In the genomic region with DNA sequence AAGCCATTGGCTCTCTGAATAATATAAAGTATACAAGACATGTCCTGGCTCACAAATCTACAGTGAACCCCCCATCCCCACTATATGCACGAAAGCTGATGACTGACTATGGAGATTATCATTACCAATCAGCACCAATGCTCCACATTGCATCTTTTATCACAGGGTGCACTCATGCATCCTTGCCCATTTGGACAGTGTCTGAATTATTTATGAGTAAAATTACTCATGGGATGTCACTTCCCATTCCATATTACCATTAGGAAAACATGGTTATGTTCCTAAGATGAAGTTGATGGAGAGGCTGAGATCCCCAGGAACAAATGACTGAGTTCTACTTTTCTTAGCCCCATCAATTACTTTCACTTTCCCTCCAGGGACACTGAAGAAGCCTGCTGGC, we compare ENCODE assay signal across 24 mouse cellular contexts.
DNase-seq lines count a peak whose midpoint lies in the region; ATAC-seq lines count a peak whose summit lies in the region.
"Had no signal": no experiment of that assay in that cellular context is flagged by ENCODE, and none has a peak within 500 bp of the region (broad histone marks: within the 10 kb centered on the region; RNA-seq: fewer than 3 reads in every experiment).

No protein-coding gene starts in this region.

- H3K9me3 ChIP-seq in hindbrain, embryonic 12.5 days (replicated peaks): no peaks in the 10 kb centered on the region
- H3K9me3 ChIP-seq in hindbrain, embryonic 13.5 days: no peaks in the 10 kb centered on the region
- H3K9me3 ChIP-seq in neural tube, embryonic 14.5 days (ENCODE audit: control insufficient read depth, low read length): no peaks in the 10 kb centered on the region
- no peaks in the 10 kb centered on the region for H3K9me3 ChIP-seq in neural tube, embryonic 15.5 days (replicated peaks)
- H3K9me3 ChIP-seq: embryonic facial prominence, embryonic 13.5 days; embryonic facial prominence, embryonic 15.5 days; forebrain, embryonic 10.5 days; forebrain, embryonic 12.5 days had no signal

- peak; percentile 10 for DNase-seq in retina, postnatal 1 day
- no peak for DNase-seq in adrenal gland, adult 8-10 months
- DNase-seq: adrenal gland, postnatal 10 days; adrenal gland, postnatal 25 days; cerebellum, adult 11 months; cerebellum, adult 18-20 months; cerebellum, adult 8-10 months; cerebellum, adult 9-11 months; cerebellum, postnatal 14 days; cerebellum, postnatal 36 days; embryo, embryonic 11 days had no signal

- no peaks in the 10 kb centered on the region for H3K36me3 ChIP-seq in hindbrain, embryonic 12.5 days
- no peaks in the 10 kb centered on the region for H3K36me3 ChIP-seq in hindbrain, embryonic 13.5 days
- no peaks in the 10 kb centered on the region for H3K36me3 ChIP-seq in neural tube, embryonic 14.5 days (ENCODE audit: control insufficient read depth, insufficient read depth, low read length)
- no peaks in the 10 kb centered on the region for H3K36me3 ChIP-seq in neural tube, embryonic 15.5 days
- H3K36me3 ChIP-seq: embryonic facial prominence, embryonic 13.5 days; embryonic facial prominence, embryonic 15.5 days; forebrain, embryonic 10.5 days; forebrain, embryonic 12.5 days had no signal

- no peak overlapping the region for H3K4me2 ChIP-seq in hindbrain, embryonic 12.5 days (replicated peaks)
- H3K4me2 ChIP-seq in hindbrain, embryonic 13.5 days: no peak overlapping the region
- no peak overlapping the region for H3K4me2 ChIP-seq in neural tube, embryonic 14.5 days (ENCODE audit: low read depth, low read length)
- H3K4me2 ChIP-seq in neural tube, embryonic 15.5 days: no peak overlapping the region
- H3K4me2 ChIP-seq: embryonic facial prominence, embryonic 13.5 days; embryonic facial prominence, embryonic 15.5 days; forebrain, embryonic 12.5 days had no signal

- H3K27ac ChIP-seq in hindbrain, embryonic 12.5 days: no peak overlapping the region
- no peak overlapping the region for H3K27ac ChIP-seq in hindbrain, embryonic 13.5 days
- no peak overlapping the region for H3K27ac ChIP-seq in neural tube, embryonic 14.5 days (ENCODE audit: low read depth, low read length)
- H3K27ac ChIP-seq in neural tube, embryonic 15.5 days (replicated peaks): no peak overlapping the region
- H3K27ac ChIP-seq: embryonic facial prominence, embryonic 13.5 days; embryonic facial prominence, embryonic 15.5 days; forebrain, embryonic 10.5 days; forebrain, embryonic 12.5 days had no signal

- peak; percentile 62 for ATAC-seq in hindbrain, embryonic 12.5 days (ENCODE audit: low FRiP score)
- no peak for ATAC-seq in hindbrain, embryonic 13.5 days (ENCODE audit: low FRiP score)
- ATAC-seq in neural tube, embryonic 14.5 days (ENCODE audit: low read depth): peak; percentile 28; the same call in 1 of the 2 replicates
- no peak for ATAC-seq in neural tube, embryonic 15.5 days (ENCODE audit: low FRiP score)
- ATAC-seq: activated CD4-positive, CD25-positive, alpha-beta regulatory T cell, adult 4 months; forebrain, embryonic 14.5 days; forebrain, embryonic 16.5 days; Patski had no signal

- no peaks in the 10 kb centered on the region for H3K4me1 ChIP-seq in hindbrain, embryonic 12.5 days
- no peaks in the 10 kb centered on the region for H3K4me1 ChIP-seq in hindbrain, embryonic 13.5 days (replicated peaks)
- H3K4me1 ChIP-seq in neural tube, embryonic 14.5 days (ENCODE audit: control insufficient read depth, insufficient read depth, low read length): no peaks in the 10 kb centered on the region
- H3K4me1 ChIP-seq in neural tube, embryonic 15.5 days: no peaks in the 10 kb centered on the region
- H3K4me1 ChIP-seq: embryonic facial prominence, embryonic 13.5 days; embryonic facial prominence, embryonic 15.5 days; forebrain, embryonic 10.5 days; forebrain, embryonic 12.5 days had no signal

- no peaks in the 10 kb centered on the region for H3K27me3 ChIP-seq in hindbrain, embryonic 12.5 days
- H3K27me3 ChIP-seq in hindbrain, embryonic 13.5 days: no peaks in the 10 kb centered on the region
- no peaks in the 10 kb centered on the region for H3K27me3 ChIP-seq in neural tube, embryonic 14.5 days (ENCODE audit: control insufficient read depth, insufficient read depth, low read length)
- H3K27me3 ChIP-seq in neural tube, embryonic 15.5 days (replicated peaks): no peaks in the 10 kb centered on the region
- H3K27me3 ChIP-seq: embryonic facial prominence, embryonic 13.5 days; embryonic facial prominence, embryonic 15.5 days; forebrain, embryonic 12.5 days; Patski had no signal

- H3K4me3 ChIP-seq in hindbrain, embryonic 12.5 days: no peak overlapping the region
- H3K4me3 ChIP-seq in hindbrain, embryonic 13.5 days: no peak overlapping the region
- H3K4me3 ChIP-seq in neural tube, embryonic 14.5 days (ENCODE audit: low read depth, low read length): no peak overlapping the region
- no peak overlapping the region for H3K4me3 ChIP-seq in neural tube, embryonic 15.5 days (replicated peaks)
- H3K4me3 ChIP-seq: embryonic facial prominence, embryonic 13.5 days; embryonic facial prominence, embryonic 15.5 days; erythroblast, embryonic 14.5 days; forebrain, embryonic 10.5 days; forebrain, embryonic 12.5 days had no signal

- WGBS in hindbrain, embryonic 12.5 days: 60% methylated on average over 1 of the region's 1 CpGs
- WGBS in hindbrain, embryonic 13.5 days: 55% methylated on average over 1 of the region's 1 CpGs
- WGBS in neural tube, embryonic 14.5 days: 74% methylated on average over 1 of the region's 1 CpGs
- 69% methylated on average over 1 of the region's 1 CpGs for WGBS in neural tube, embryonic 15.5 days

- no peak overlapping the region for H3K9ac ChIP-seq in hindbrain, embryonic 12.5 days
- H3K9ac ChIP-seq in hindbrain, embryonic 13.5 days: no peak overlapping the region
- H3K9ac ChIP-seq in neural tube, embryonic 14.5 days (replicated peaks; ENCODE audit: low read depth, low read length): no peak overlapping the region
- H3K9ac ChIP-seq in neural tube, embryonic 15.5 days (replicated peaks): no peak overlapping the region
- H3K9ac ChIP-seq: embryonic facial prominence, embryonic 13.5 days; embryonic facial prominence, embryonic 15.5 days; forebrain, embryonic 12.5 days had no signal

Comparison
In these comparisons a context has a peak if more than half of its experiments do, and no peak if none do; other contexts are left out.
1. ATAC-seq: peak in hindbrain, embryonic 12.5 days (single experiment) and neural tube, embryonic 14.5 days (single experiment); none in hindbrain, embryonic 13.5 days (single experiment) and neural tube, embryonic 15.5 days (single experiment).